Mouse (Mus musculus): ENCODE data around the gene Anapc10. TPM values are rescaled to one million over a fixed set of nuclear protein-coding genes. Genes with fewer than 3 reads are reported as not detected.
"Not testable (repeated sequence)": the region's sequence is repeated elsewhere in the genome, so short reads cannot be mapped to it uniquely, and the experiment has no call there.

The Anapc10 gene
- polyA plus RNA-seq, 1 experiment from 2014 or later = 42.4 TPM

- Histone ChIP-seq H3K4me3 (no peak overlapping the region), H3K27ac (no peak overlapping the region), H3K4me2 (no peak overlapping the region), H3K36me3 (peaks cover 30% of the 10 kb centered on the region), H3K9ac (no peak overlapping the region), H3K4me1 (replicated peaks) (no peaks in the 10 kb centered on the region), H3K27me3 (no peaks in the 10 kb centered on the region), H3K9me3 (no peaks in the 10 kb centered on the region)
- 100% methylated on average over 1 of the region's 1 CpGs for WGBS
- no peak for ATAC-seq (ENCODE audit: low FRiP score)
These were observed 16.3 kb downstream of the Anapc10 start for GRCm38 (mm10) chr8:79727900-79728299.

GRCm38 (mm10) chr8:79734304-79734703 is 22.7 kb downstream of the Anapc10 start:
- Histone ChIP-seq H3K4me1 (replicated peaks) (no peaks in the 10 kb centered on the region), H3K4me2 (no peak overlapping the region), H3K9ac (no peak overlapping the region), H3K4me3 (no peak overlapping the region), H3K9me3 (no peaks in the 10 kb centered on the region), H3K36me3 (peaks cover 20% of the 10 kb centered on the region), H3K27me3 (no peaks in the 10 kb centered on the region), H3K27ac (no peak overlapping the region)
- ATAC-seq (ENCODE audit: low FRiP score) = 0 out of 2 replicates have a peak, but pooled peaks have one; percentile 63
- 25% methylated on average over 2 of the region's 2 CpGs for WGBS

- ATAC-seq (ENCODE audit: low FRiP score) = no peak
- H3K27ac ChIP-seq = no peak overlapping the region
- H3K4me1 ChIP-seq (replicated peaks) = 0 out of 2 replicates have a peak, but pooled peaks cover 2% of the 10 kb centered on the region
- H3K36me3 ChIP-seq = peaks cover 20% of the 10 kb centered on the region
- 0 out of 2 replicates have a peak, but pooled peaks cover 3% of the 10 kb centered on the region for H3K9me3 ChIP-seq
- H3K27me3 ChIP-seq = no peaks in the 10 kb centered on the region
- WGBS = 21% methylated on average over 2 of the region's 2 CpGs
- H3K9ac ChIP-seq = no peak overlapping the region
- H3K4me2 ChIP-seq = no peak overlapping the region
- no peak overlapping the region for H3K4me3 ChIP-seq
These were observed 36.6 kb downstream of the Anapc10 start for GRCm38 (mm10) chr8:79748171-79748570.

GRCm38 (mm10) chr8:79748591-79748990 is 37.0 kb downstream of the Anapc10 start:
- WGBS = 58% methylated on average over 4 of the region's 4 CpGs
- Histone ChIP-seq H3K9me3 (0 out of 2 replicates have a peak, but pooled peaks cover 3% of the 10 kb centered on the region), H3K4me1 (replicated peaks) (0 out of 2 replicates have a peak, but pooled peaks cover 2% of the 10 kb centered on the region), H3K4me2 (no peak overlapping the region), H3K4me3 (no peak overlapping the region), H3K27ac (no peak overlapping the region), H3K36me3 (peaks cover 21% of the 10 kb centered on the region), H3K27me3 (no peaks in the 10 kb centered on the region), H3K9ac (no peak overlapping the region)
- ATAC-seq (ENCODE audit: low FRiP score) = no peak

GRCm38 (mm10) chr8:79750305-79750704 is 38.7 kb downstream of the Anapc10 start:
- H3K27me3 ChIP-seq = no peaks in the 10 kb centered on the region
- 24% methylated on average over 2 of the region's 2 CpGs for WGBS
- H3K4me1 ChIP-seq (replicated peaks) = 0 out of 2 replicates have a peak, but pooled peaks cover 2% of the 10 kb centered on the region
- no peak overlapping the region for H3K4me2 ChIP-seq
- H3K9ac ChIP-seq = no peak overlapping the region
- ATAC-seq (ENCODE audit: low FRiP score) = no peak
- peaks cover 15% of the 10 kb centered on the region for H3K36me3 ChIP-seq
- H3K9me3 ChIP-seq = 0 out of 2 replicates have a peak, but pooled peaks cover 3% of the 10 kb centered on the region
- H3K27ac ChIP-seq = no peak overlapping the region
- H3K4me3 ChIP-seq = no peak overlapping the region

- H3K4me2 ChIP-seq; H3K27me3 ChIP-seq; H3K4me3 ChIP-seq; H3K9me3 ChIP-seq; H3K27ac ChIP-seq; H3K36me3 ChIP-seq; H3K4me1 ChIP-seq (replicated peaks); H3K9ac ChIP-seq; ATAC-seq (ENCODE audit: low FRiP score): not testable (repeated sequence)
- 90% methylated on average over 2 of the region's 2 CpGs for WGBS
These were observed 83.3 kb downstream of the Anapc10 start for GRCm38 (mm10) chr8:79794873-79795272.

- Histone ChIP-seq H3K27me3 (no peaks in the 10 kb centered on the region), H3K4me2 (no peak overlapping the region), H3K9me3 (no peaks in the 10 kb centered on the region), H3K4me1 (replicated peaks) (no peaks in the 10 kb centered on the region), H3K36me3 (no peaks in the 10 kb centered on the region), H3K9ac (no peak overlapping the region), H3K27ac (no peak overlapping the region), H3K4me3 (no peak overlapping the region)
- ATAC-seq (ENCODE audit: low FRiP score) = no peak
- 77% methylated on average over 7 of the region's 7 CpGs for WGBS
These were observed 85.1 kb downstream of the Anapc10 start for GRCm38 (mm10) chr8:79796690-79797089.

GRCm38 (mm10) chr8:79804499-79804898 is 92.9 kb downstream of the Anapc10 start:
- H3K4me2 ChIP-seq = no peak overlapping the region
- H3K36me3 ChIP-seq = no peaks in the 10 kb centered on the region
- no peak overlapping the region for H3K9ac ChIP-seq
- H3K9me3 ChIP-seq = no peaks in the 10 kb centered on the region
- no peaks in the 10 kb centered on the region for H3K4me1 ChIP-seq (replicated peaks)
- H3K4me3 ChIP-seq = no peak overlapping the region
- no peak for ATAC-seq (ENCODE audit: low FRiP score)
- H3K27me3 ChIP-seq = no peaks in the 10 kb centered on the region
- 88% methylated on average over 6 of the region's 6 CpGs for WGBS
- no peak overlapping the region for H3K27ac ChIP-seq

GRCm38 (mm10) chr8:79806971-79807370 is 95.4 kb downstream of the Anapc10 start:
- no peaks in the 10 kb centered on the region for H3K27me3 ChIP-seq
- no peaks in the 10 kb centered on the region for H3K9me3 ChIP-seq
- no peaks in the 10 kb centered on the region for H3K36me3 ChIP-seq
- H3K4me3 ChIP-seq = no peak overlapping the region
- 66% methylated on average over 6 of the region's 6 CpGs for WGBS
- H3K9ac ChIP-seq = no peak overlapping the region
- H3K27ac ChIP-seq = no peak overlapping the region
- no peak overlapping the region for H3K4me2 ChIP-seq
- no peak for ATAC-seq (ENCODE audit: low FRiP score)
- H3K4me1 ChIP-seq (replicated peaks) = no peaks in the 10 kb centered on the region

GRCm38 (mm10) chr8:79826534-79826933 is 114.9 kb downstream of the Anapc10 start:
- no peaks in the 10 kb centered on the region for H3K27me3 ChIP-seq
- H3K9me3 ChIP-seq = no peaks in the 10 kb centered on the region
- H3K4me1 ChIP-seq (replicated peaks) = peaks cover 7% of the 10 kb centered on the region; the same call in 1 of the 2 replicates
- no peak overlapping the region for H3K9ac ChIP-seq
- H3K27ac ChIP-seq = no peak overlapping the region
- 95% methylated on average over 5 of the region's 5 CpGs for WGBS
- H3K4me3 ChIP-seq = no peak overlapping the region
- no peak for ATAC-seq (ENCODE audit: low FRiP score)
- no peaks in the 10 kb centered on the region for H3K36me3 ChIP-seq
- H3K4me2 ChIP-seq = no peak overlapping the region

Other genes starting within 250 kb of the Anapc10 start
- 10.3 and 10.6 TPM in 2 replicates for gene Otud4, start 72.2 kb upstream of the Anapc10 start, polyA plus RNA-seq (2015; fragmentation: Nextera tagmentation; extraction: Ambion mirVana)
- gene Abce1, start 80 bp upstream of the Anapc10 start, polyA plus RNA-seq (2015; fragmentation: Nextera tagmentation; extraction: Ambion mirVana) = 85.2 and 85.6 TPM in 2 replicates